Mouse (Mus musculus) spleen, adult 2 months (tissue): ENCODE results near the gene Rassf5.

Experiments used
- CTCF ChIP-seq: fragments of 200-500 bp; IDR thresholded peaks from 2 replicates; pipeline ENCODE4 v1.5.1; 2011; ENCODE audit warnings: mild to moderate bottlenecking, inconsistent platforms; ENCODE audit not compliant: insufficient read depth, insufficient read length, insufficient replicate concordance; ENCODE audit errors: extremely low read depth
- POLR2A ChIP-seq: fragments of 200-500 bp; IDR thresholded peaks from 2 replicates; pipeline ENCODE4 v1.6.1; 2011; ENCODE audit warnings: low read depth, low read length, inconsistent platforms

GRCm38 (mm10) chr1:131221822-131222590 is 23.1 kb downstream of the Rassf5 start:
- TF ChIP-seq CTCF (no peak), POLR2A (no peak)
